Mouse (Mus musculus) thymus, postnatal 4 days (tissue): ENCODE results near the gene Yif1a.

Source experiments
- DNase-seq: peaks from one replicate; pipeline ENCODE4 v3.0.0; 2021

Yif1a gene

GRCm38 (mm10) chr19:5124055-5124614 lies 35.8 kb downstream of the Yif1a start:
- DNase-seq = no peak

- no peak for DNase-seq
These were observed 41.4 kb downstream of the Yif1a start for GRCm38 (mm10) chr19:5129770-5130169.

- DNase-seq = no peak
These were observed 42.9 kb downstream of the Yif1a start for GRCm38 (mm10) chr19:5131237-5131636.

GRCm38 (mm10) chr19:5139640-5140039 lies 51.3 kb downstream of the Yif1a start:
- DNase-seq = peak; percentile 73
